Mouse (Mus musculus): ENCODE measurements around the gene Zwilch. TPM values are rescaled to one million over a fixed set of nuclear protein-coding genes. Genes with fewer than 3 reads are reported as not detected.

Zwilch gene
- polyA plus RNA-seq, 1 experiment from 2014 or later: 36.0 TPM

DNA sequence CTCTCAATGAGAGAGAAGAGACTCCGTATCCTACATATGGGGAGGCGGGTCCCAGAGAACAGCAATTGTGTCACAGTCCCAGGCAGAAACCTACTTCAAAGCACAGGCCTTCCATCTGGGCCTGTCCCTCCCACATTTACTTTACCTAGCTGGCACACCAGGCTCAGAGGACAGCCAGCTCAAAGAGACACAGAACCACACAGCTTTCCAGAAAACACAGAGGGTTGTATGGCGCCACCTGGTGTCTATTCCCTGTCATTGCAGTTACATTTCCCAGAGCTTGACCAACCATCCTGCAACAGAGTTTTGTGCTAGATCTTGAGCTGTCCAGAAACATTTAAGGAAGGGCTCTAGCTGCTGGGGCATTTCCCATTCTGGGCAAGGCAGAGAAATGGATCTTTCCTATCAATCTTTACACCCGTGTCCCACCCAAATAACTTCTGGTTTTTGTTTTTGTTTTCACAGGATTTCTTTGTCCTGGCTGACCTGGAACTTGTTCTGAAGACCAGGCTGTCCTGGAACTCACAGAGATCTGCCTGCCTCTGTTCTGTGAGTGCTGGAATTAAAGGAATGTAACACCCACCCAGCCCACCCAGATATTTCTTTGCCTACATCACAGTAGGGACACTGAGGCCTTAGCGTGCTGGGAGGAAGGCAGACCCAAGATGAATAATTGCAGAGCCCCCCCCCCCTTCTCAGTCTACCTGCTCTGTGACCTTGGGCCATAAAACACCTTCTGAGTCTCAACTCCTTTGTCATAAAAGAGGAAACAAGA lies 85.3 kb downstream of the Zwilch start:
- ATAC-seq (ENCODE audit: insufficient number of reproducible peaks, low FRiP score, low TSS enrichment, low read depth): peak; percentile 40; the same call in 1 of the 2 replicates
- no peak overlapping the region for H3K27ac ChIP-seq (replicated peaks; ENCODE audit: low read depth, low read length)

More for the DNA sequence above, 85.3 kb downstream of the Zwilch start:
- DNase-seq (ENCODE audit: low spot score): peak; percentile 92
- no peak overlapping the region for H3K4me3 ChIP-seq (ENCODE audit: low read depth, low read length)
- no peaks in the 10 kb centered on the region for H3K9me3 ChIP-seq (ENCODE audit: control insufficient read depth, low read length)
- WGBS: 31% methylated on average over 5 of the region's 5 CpGs
- 0 out of 2 replicates have a peak, but pooled peaks cover 2% of the 10 kb centered on the region for H3K27me3 ChIP-seq (ENCODE audit: control insufficient read depth, insufficient read depth, low read length)
- no peak overlapping the region for H3K9ac ChIP-seq (ENCODE audit: low read length)
- no peak overlapping the region for H3K4me2 ChIP-seq (ENCODE audit: low read depth, severe bottlenecking)
- no peaks in the 10 kb centered on the region for H3K36me3 ChIP-seq (ENCODE audit: control insufficient read depth, insufficient read depth, low read length)
- H3K4me1 ChIP-seq (ENCODE audit: control insufficient read depth, insufficient read depth, low read length): peaks cover 28% of the 10 kb centered on the region

Other genes starting within 250 kb of the Zwilch start
- 10.1 and 12.3 TPM in 2 replicates for gene Smad6, start 151.0 kb downstream of the Zwilch start, polyA plus RNA-seq (2014; fragmentation: Nextera tagmentation; extraction: Ambion mirVana)
- gene Lctl, start 56.0 kb downstream of the Zwilch start, polyA plus RNA-seq (2014; fragmentation: Nextera tagmentation; extraction: Ambion mirVana): not detected in 2 replicates
- gene Rpl4, start 271 bp upstream of the Zwilch start, polyA plus RNA-seq (2014; fragmentation: Nextera tagmentation; extraction: Ambion mirVana): 1,355 and 1,360 TPM in 2 replicates
- 27.2 and 28.8 TPM in 2 replicates for gene Snapc5, start 6.2 kb upstream of the Zwilch start, polyA plus RNA-seq (2014; fragmentation: Nextera tagmentation; extraction: Ambion mirVana)
- gene Uchl4, start 62.1 kb upstream of the Zwilch start, polyA plus RNA-seq (2014; fragmentation: Nextera tagmentation; extraction: Ambion mirVana): 3.1 and 3.3 TPM in 2 replicates
- 75.1 and 79.8 TPM in 2 replicates for gene Map2k1, start 80.5 kb upstream of the Zwilch start, polyA plus RNA-seq (2014; fragmentation: Nextera tagmentation; extraction: Ambion mirVana)
- 280 and 287 TPM in 2 replicates for gene Tipin, start 108.5 kb upstream of the Zwilch start, polyA plus RNA-seq (2014; fragmentation: Nextera tagmentation; extraction: Ambion mirVana)
- gene Dis3l, start 168.2 kb upstream of the Zwilch start, polyA plus RNA-seq (2014; fragmentation: Nextera tagmentation; extraction: Ambion mirVana): 23.2 and 23.6 TPM in 2 replicates
- 1.4 and 1.6 TPM in 2 replicates for gene Megf11, start 212.5 kb upstream of the Zwilch start, polyA plus RNA-seq (2014; fragmentation: Nextera tagmentation; extraction: Ambion mirVana)